Mouse (Mus musculus) E14TG2a.4 (cell line): ENCODE results near the gene Trpc2.

Source experiments
- H3K27me3 ChIP-seq: 2 replicates; pipeline ENCODE4 v1.6.1; 2014; ENCODE audit warnings: low read length, control low read depth; ENCODE audit not compliant: insufficient read depth
- H3K36me3 ChIP-seq: 2 replicates; pipeline ENCODE4 v1.6.1; 2014; ENCODE audit warnings: low read length, control low read depth; ENCODE audit not compliant: insufficient read depth
- H3K4me1 ChIP-seq: replicated peaks from 2 replicates; pipeline ENCODE4 v1.6.1; 2014; ENCODE audit warnings: low read depth, low read length, control low read depth
- H3K4me3 ChIP-seq: replicated peaks from 2 replicates; pipeline ENCODE4 v1.5.1; 2014; ENCODE audit warnings: mild to moderate bottlenecking, low read length
- H3K9me3 ChIP-seq: 2 replicates; pipeline ENCODE4 v1.6.1; 2014; ENCODE audit warnings: low read length, control low read depth
- CTCF ChIP-seq: conservative IDR thresholded peaks from 2 replicates; pipeline ENCODE4 v1.5.1; 2014; ENCODE audit warnings: low read length
- NANOG ChIP-seq: IDR thresholded peaks from 2 replicates; pipeline ENCODE4 v1.6.1; 2014; ENCODE audit warnings: borderline replicate concordance, low read length, mixed read lengths
- POU5F1 ChIP-seq: IDR thresholded peaks from 2 replicates; pipeline ENCODE4 v1.6.1; 2014; ENCODE audit warnings: low read length, borderline replicate concordance

The Trpc2 gene

GRCm38 (mm10) chr7:102109171-102109570, 26.3 kb downstream of the Trpc2 start, which contains the start of gene Art5:
Gene Art5 (minus strand): TSS chr7:102109489.
- Histone ChIP-seq H3K4me1 (peaks cover 38% of the 10 kb centered on the region), H3K36me3 (no peaks in the 10 kb centered on the region), H3K4me3 (no peak within 1 kb of the TSS), H3K9me3 (no peaks in the 10 kb centered on the region), H3K27me3 (peaks cover 77% of the 10 kb centered on the region)
- TF ChIP-seq NANOG (no peak), POU5F1 (no peak), CTCF (no peak)

- H3K4me1 ChIP-seq, result peaks cover 39% of the 10 kb centered on the region
- H3K27me3 ChIP-seq, result peaks cover 80% of the 10 kb centered on the region
- TF ChIP-seq NANOG (no peak), POU5F1 (no peak), CTCF (no peak)
- no peak overlapping the region for H3K4me3 ChIP-seq
- no peaks in the 10 kb centered on the region for H3K36me3 ChIP-seq
- H3K9me3 ChIP-seq, result no peaks in the 10 kb centered on the region
These were observed 26.8 kb downstream of the Trpc2 start for GRCm38 (mm10) chr7:102109746-102110145.

- H3K4me3 ChIP-seq, result peak overlapping the region; percentile 74
- no peaks in the 10 kb centered on the region for H3K9me3 ChIP-seq
- H3K36me3 ChIP-seq, result peaks cover under 1% of the 10 kb centered on the region; the same call in 1 of the 2 replicates
- peaks cover 20% of the 10 kb centered on the region for H3K4me1 ChIP-seq
- peaks cover 65% of the 10 kb centered on the region for H3K27me3 ChIP-seq
- TF ChIP-seq POU5F1 (no peak), NANOG (no peak), CTCF (no peak)
These were observed 30.3 kb downstream of the Trpc2 start for GRCm38 (mm10) chr7:102113151-102113729.

- Histone ChIP-seq H3K4me1 (peaks cover 20% of the 10 kb centered on the region), H3K27me3 (peaks cover 36% of the 10 kb centered on the region), H3K9me3 (no peaks in the 10 kb centered on the region), H3K4me3 (no peak within 1 kb of the TSS), H3K36me3 (peaks cover 35% of the 10 kb centered on the region)
- TF ChIP-seq NANOG, result no peak
- TF ChIP-seq CTCF, result no peak
- no peak for TF ChIP-seq POU5F1
These were observed 33.8 kb downstream of the Trpc2 start, which contains the start of gene Chrna10 for GRCm38 (mm10) chr7:102116579-102117331. Gene Chrna10 (minus strand): TSS chr7:102116828.

- Histone ChIP-seq H3K4me1 (peaks cover 17% of the 10 kb centered on the region), H3K4me3 (no peak overlapping the region), H3K9me3 (no peaks in the 10 kb centered on the region), H3K36me3 (peaks cover 41% of the 10 kb centered on the region), H3K27me3 (peaks cover 30% of the 10 kb centered on the region)
- TF ChIP-seq NANOG (no peak), POU5F1 (no peak), CTCF (no peak)
These were observed 34.5 kb downstream of the Trpc2 start for GRCm38 (mm10) chr7:102117382-102117781.

DNA sequence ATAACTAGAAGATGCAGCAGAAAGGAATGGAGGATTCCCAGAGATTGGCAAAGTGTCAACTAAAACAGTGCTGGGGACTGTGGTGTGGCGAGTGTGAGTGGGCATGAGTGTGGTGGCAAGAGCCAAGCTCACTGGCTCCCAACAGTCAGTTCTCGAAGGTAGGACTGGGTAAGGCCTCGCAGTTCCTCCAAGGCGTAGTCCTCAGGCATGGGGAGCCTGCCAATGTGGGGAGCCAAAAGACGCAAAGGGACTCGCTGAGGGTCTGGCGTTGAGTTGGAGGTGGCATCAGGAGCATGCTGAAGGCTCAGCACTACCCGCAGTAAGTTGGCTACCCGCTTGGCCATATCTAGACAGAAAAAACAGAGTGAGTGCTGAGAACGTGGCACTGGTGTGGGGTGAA, 37.4 kb downstream of the Trpc2 start:
- no peak overlapping the region for H3K4me3 ChIP-seq
- peaks cover 9% of the 10 kb centered on the region; the same call in 1 of the 2 replicates for H3K27me3 ChIP-seq
- H3K9me3 ChIP-seq, result no peaks in the 10 kb centered on the region
- peaks cover 71% of the 10 kb centered on the region for H3K36me3 ChIP-seq
- H3K4me1 ChIP-seq, result 0 out of 2 replicates have a peak, but pooled peaks cover 2% of the 10 kb centered on the region
- TF ChIP-seq NANOG (no peak), CTCF (no peak), POU5F1 (no peak)

DNA sequence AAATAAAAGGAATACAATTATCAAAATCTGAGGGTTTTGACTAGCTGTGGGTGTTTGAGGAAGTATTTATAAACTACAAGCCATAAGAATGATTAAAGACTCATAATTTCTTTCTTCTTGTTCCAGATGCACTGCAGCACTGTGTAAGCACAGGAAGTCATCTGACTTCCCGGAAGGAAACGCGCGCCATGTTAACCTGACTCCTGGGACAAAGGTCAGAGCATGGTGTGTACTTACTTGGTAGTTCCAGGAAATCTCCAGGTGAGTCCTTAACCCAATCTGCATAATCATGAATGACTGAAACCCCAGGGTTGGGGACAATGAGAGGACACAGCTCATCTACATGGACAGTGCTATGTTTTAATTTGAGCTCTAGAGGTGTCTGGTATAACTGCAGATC, 49.5 kb downstream of the Trpc2 start:
- TF ChIP-seq NANOG, result 0 out of 2 replicates have a peak, but pooled peaks have one; percentile 5
- TF ChIP-seq POU5F1, result no peak
- no peak for TF ChIP-seq CTCF
- Histone ChIP-seq H3K4me3 (no peak overlapping the region), H3K27me3 (no peaks in the 10 kb centered on the region), H3K9me3 (no peaks in the 10 kb centered on the region), H3K36me3 (peaks cover 92% of the 10 kb centered on the region), H3K4me1 (peaks cover 16% of the 10 kb centered on the region)

- TF ChIP-seq POU5F1, result no peak
- TF ChIP-seq CTCF, result peak; percentile 91
- no peak for TF ChIP-seq NANOG
- Histone ChIP-seq H3K36me3 (peaks cover 95% of the 10 kb centered on the region), H3K27me3 (no peaks in the 10 kb centered on the region), H3K4me3 (no peak overlapping the region), H3K9me3 (no peaks in the 10 kb centered on the region), H3K4me1 (peaks cover 13% of the 10 kb centered on the region)
These were observed 54.5 kb downstream of the Trpc2 start for GRCm38 (mm10) chr7:102137464-102137863.

DNA sequence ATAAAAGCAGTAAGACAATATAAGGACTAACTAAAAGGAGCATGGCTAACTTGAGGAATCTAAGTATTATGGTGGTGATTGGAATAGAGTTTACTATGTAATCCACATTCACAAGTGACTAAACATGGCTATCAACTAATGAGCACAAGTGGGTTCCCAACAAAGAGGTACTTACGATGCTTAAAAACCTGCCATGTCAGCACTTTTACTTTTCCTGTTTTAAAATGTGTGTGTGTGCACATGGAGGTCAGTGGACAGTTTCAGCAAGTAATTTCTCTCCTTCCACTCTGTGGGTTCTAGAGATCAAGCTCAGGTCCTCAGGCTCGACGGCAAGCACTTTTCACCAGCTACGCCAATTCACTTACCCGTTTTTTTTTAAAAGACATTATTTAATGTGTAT, 55.0 kb downstream of the Trpc2 start:
- no peaks in the 10 kb centered on the region for H3K27me3 ChIP-seq
- H3K4me1 ChIP-seq, result peaks cover 8% of the 10 kb centered on the region
- H3K4me3 ChIP-seq, result no peak overlapping the region
- peaks cover 94% of the 10 kb centered on the region for H3K36me3 ChIP-seq
- no peaks in the 10 kb centered on the region for H3K9me3 ChIP-seq
- TF ChIP-seq POU5F1 (no peak), NANOG (no peak), CTCF (no peak)
